Mouse (Mus musculus) liver, adult 2 months (tissue): ENCODE measurements around the gene Dpp7.

Experiments used
- CTCF ChIP-seq: fragments of 200-500 bp; IDR thresholded peaks from 2 replicates; pipeline ENCODE4 v1.5.1; 2011; ENCODE audit warnings: low read depth, low read length, control low read depth
- POLR2A ChIP-seq: fragments of 200-500 bp; IDR thresholded peaks from 2 replicates; pipeline ENCODE4 v1.6.1; 2011; ENCODE audit warnings: low read length, control low read depth; ENCODE audit not compliant: insufficient read depth; ENCODE audit errors: extremely low read depth

GRCm38 (mm10) chr2:25396597-25396983 lies 40.4 kb upstream of the Dpp7 start:
- no peak for TF ChIP-seq POLR2A
- TF ChIP-seq CTCF = no peak
